Mouse (Mus musculus) spleen, postnatal 10 days (tissue): ENCODE measurements around the gene Stx2.
"Not testable (repeated sequence)": the region's sequence is repeated elsewhere in the genome, so short reads cannot be mapped to it uniquely, and the experiment has no call there.

Experiments
- DNase-seq, 2 experiments: peaks; one replicate each; pipeline ENCODE4 v3.0.0; 2021 to 2022; ENCODE audit warnings: low spot score in 2 of 2

The Stx2 gene

DNA sequence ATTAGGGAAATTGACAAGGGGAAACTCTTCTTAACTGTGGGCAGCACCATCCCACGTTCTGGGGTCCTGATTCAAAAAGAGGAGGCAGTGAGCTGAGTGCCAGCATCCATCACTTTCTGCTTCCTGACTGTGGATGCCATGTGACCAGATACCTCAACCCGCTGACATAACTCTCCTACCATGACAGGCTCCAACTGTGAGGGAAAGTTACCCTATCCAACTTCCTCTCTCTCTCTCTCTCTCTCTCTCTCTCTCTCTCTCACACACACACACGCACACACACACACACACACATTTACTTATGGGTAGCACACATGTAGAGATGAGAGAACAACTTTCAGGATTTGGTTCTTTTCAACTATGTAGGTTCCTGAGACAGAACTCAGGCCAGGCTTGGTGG lies 1.2 kb upstream of the Stx2 start:
- no peak for DNase-seq

DNA sequence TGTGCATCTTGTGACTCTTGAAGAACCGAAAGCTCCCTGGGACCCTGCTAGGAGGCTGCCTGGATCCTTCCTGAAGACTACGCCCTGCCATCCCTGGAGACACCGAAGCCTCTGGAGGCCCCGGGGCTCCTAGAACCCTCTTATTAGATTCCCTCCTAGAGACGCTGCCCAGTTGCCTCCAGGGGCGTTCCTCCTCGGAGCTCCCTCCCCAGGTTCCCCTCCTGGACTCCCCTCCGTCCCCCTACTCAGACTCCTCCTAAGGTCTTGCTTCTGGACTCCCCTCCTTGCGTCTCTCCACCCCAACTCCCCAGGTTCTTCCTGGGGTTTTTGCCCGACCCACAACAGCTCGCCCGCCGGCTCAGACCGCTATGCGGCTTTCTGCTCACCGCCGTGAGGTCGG lies 366 bp downstream of the Stx2 start:
- DNase-seq: peak in 1 of 2 experiments; percentile 61

DNA sequence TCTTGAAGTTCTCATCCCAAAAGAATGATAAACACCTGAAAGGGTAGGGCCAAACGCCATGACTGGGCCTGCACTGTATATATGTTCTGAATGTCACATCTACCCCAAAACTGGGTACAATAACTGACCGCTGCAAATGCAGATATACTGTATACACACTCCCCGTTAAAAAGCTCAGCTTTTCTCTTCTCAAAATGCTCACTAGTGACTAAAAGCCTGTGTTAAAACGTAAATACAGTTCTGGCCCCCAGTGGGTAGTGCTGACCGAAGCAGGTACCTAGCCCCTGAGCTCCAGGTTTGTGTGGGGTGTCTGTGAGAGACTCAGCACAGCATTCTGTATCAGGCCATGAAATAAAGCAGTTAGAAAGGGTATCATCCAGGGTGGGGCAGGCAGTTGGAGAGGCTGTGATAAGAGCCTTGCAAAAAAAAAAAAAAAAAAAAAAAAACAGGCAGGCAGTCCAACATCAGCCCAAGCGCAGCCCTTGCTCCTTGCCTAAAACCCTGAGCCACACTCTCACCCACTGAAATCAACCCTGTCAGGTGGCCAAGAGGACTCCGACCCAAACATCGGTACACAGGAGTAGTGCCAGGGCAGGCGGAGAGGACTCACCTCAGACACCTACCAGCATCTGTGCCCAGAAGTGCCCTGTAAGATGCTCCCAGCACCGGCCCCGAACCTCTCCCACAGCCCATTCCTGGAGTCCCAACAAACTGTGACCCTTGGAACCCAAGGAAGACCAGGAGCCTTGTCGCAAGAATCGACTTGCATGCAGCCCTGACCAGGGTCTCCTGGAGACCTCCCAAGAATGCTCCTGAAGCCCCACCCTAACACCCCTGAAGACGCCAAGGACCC lies 1.0 kb downstream of the Stx2 start:
- peak; percentile 66 to 71 for DNase-seq

DNA sequence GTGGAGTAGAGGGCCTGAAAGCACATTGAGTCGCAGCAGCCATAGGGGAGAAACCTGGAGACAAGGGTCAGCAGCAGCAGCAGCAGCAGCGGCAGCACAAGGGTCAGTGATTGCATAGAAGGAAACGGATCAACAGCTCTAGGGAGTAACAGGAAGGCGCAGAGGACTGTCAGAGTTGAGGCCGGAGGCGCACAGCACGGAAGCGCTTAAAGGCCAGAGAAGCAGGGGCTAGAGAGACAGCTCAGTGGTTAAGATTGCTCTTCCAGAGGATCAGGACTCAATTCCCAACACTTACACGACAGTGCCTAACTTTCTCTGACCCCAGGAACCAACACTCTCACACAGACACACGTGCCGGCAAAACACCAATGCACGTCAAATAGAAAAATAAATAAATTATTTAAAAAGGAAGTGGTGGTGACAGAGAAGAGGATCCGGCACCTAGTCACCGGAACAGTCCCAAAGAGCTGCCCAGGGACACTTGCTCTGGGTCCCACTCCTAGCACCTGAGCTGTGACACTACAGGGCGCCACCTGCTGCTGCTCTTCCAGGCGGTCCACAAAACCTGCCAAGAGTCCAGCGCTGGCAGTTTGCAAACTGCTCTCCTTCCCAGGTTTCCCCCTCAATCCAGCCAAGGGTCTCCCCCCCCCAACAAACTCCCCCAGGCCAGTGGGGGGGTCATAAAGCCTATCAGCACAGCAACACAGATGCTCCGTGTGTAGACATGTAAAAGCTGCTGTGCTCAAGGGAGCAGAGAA lies 2.2 kb downstream of the Stx2 start:
- peak; percentile 64 to 65 for DNase-seq

DNA sequence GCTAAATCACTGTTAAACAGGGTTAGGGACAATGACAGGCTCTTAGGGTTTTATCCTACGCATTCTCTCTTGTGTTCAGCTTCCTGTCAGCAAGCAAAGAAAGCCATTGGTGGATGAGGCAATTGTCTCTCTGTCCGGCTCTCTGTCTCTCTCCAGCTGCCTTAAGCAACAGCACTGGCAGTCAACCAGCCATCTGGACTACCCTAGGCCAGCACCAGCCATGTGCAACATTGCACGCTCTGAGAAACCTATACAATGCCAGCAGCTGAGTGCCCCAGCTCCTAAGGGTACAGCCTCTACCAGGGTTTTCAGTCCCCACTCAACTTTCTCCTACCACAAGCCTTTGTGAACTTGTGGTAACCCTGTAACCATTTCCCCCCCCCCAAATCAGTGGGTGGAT lies 3.0 kb downstream of the Stx2 start:
- DNase-seq: no peak

DNA sequence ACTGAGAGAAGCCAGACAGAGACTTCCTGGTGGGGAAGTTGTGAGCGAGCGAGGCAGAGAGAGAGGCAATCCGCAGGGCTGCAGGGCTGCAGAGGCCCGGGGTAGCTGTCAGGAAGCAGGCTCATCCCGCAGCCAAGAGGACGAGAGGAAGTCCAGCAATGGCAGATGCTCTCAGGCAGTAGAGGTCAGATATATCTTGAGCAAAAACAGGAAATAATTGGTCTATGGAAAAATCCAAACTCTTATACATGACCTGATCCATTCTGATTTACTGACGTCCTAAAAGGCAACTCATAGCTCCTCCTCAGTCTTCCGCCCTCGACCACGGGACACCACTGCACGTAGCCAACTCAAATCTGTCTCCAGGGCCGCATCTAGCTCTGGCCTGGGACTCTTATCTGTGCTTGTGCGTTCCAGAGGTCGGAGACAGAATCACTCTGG lies 5.8 kb downstream of the Stx2 start:
- DNase-seq: peak in 1 of 2 experiments; percentile 36

DNA sequence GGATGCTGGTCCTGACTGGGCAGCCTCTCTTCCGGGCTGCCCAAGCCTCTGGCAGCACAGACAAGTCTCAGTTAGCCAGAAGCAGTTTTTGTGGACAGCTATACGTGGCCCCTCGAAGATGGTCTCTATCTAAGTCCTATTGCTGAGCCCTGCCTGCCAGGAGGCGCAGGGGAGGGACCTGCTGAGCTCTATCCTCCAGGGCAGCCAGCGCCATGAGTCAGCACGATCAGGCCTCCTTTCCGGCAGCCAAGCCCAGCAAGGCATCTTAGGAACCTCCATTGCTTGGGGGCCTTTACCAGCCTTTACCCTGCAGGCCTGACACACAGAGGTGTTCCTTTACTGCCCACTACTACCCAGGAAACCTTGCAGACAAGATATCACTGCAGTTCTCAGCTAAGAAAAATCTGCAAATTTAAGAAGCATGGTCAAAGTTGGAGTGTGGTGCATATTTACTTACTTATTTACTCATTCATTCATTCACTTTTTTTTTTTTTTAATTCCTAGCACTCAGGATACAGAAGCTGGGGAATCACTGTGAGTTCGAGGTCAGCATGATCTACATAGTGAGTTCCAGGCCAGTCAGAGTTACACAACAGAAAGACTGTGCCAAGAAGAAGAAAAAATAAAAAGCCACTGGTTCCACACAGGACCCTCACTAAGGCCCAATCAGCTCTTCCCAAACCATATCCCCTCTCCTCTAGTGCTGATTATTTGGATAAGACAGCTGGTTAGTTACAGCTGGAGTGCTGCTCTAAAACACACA lies 7.5 kb downstream of the Stx2 start:
- peak; percentile 57 to 85 for DNase-seq

DNA sequence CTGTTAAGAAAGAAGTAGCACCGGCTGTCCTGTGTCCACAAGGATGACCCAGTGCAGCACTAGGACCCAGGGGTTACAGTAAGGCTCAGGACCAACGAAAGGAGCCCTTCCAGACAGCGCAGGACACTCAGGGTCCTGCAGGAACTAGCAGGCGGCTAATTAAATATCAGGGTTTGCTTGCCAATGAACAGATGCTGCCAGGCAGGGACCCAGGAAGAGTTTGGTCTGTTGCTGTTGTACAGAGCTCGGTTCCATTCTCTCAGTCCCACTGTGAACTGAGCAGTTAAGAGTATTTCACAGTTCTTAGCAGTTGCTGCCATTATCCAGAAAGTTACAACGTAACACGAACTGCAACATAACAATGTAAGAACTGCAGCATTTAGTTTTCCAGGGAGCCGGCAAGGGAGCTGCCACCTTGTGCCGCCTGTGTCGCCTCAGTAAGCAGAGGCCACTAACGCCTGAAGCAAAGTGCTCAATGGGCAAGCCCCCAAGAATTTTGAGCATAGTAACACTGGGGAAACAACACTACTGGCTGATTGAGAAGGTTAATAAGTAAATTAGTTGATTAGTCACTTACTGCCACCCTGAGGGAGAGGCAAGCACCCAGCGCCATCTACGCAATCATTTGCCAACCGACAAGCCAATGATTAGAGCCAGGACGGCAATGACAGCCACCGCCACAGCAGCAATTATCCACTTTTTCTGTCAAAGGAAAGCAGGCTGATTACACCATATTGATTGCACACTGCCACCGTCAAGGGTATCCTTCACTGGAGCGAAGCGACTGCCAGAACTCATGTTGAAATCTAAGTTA lies 21.0 kb downstream of the Stx2 start:
- DNase-seq: no peak

DNA sequence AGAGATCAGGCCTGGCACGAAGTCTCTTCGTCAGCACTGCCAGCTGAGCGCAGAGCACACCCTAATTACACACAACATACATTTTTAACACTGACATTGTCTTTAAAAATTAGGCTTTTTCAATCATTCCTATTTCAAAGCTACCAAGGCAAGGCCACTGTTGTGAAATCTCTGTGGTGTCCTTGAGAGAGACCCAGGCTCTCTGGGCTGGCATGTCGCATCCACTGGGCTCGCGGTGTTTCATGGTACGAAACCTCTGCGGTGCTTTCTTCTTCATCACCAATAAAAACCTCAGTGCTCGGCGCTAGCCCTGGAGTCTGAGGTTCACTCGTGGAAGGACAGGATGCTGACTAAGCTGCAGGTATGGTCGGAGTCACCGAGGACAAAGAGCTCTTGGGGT lies 22.4 kb downstream of the Stx2 start:
- no peak for DNase-seq

DNA sequence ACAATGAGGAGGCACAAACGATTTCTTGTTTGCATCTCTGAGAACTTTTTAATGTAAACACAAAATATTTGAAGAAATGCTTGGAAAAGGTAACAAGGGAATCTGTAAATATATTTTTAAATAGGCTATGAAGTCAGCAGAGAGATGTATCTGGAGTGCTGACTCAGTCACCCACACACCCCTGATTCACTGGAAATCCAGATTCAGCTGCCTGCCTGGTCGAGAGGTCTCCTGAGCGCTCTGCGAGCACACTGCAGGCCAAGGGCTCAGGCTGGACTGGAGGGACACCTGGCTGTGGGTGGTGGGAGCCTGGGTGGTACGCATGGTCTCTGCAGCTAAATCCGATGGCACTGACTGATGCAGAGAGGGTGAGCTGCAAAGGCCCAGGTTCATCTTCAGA lies 23.8 kb downstream of the Stx2 start:
- no peak for DNase-seq

DNA sequence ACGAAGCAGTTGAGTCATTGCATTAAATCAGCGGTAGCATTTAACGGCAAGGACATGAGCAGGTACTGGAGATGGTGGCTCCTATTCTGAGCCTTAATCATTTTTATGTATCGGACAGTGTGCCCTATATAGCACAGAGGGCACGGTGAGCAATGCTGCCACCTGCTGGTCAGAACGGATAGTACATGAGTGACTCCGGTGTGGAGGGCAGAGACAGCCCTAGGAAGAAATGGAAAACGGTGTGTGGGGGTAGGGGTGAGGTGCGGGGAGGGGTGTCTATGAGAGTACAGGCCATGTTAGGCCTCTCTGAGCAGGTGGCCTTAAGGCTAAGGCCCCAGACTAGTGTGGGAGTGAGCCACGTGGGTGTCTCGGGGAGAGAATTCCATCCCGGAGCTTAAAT lies 26.8 kb downstream of the Stx2 start:
- DNase-seq: peak; percentile 61 to 83

DNA sequence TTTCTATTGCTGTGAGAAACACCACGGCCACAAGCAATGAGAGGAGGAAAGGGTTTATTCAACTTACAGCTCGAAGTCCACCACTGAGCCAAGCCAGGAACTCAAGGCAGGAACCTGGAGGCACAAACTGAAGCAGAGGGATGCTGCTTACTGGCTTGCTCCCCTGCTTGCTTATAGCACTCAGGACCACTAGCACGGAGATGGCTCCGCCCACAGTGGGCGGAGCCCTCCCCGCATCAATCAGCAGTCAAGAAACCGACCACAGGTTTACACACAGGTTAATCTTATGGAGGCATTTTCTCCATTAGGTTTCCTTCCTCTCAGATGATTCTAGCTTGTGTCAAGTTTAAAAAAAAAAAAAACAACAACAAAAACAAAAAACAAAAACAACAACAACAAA lies 27.5 kb downstream of the Stx2 start:
- DNase-seq: no peak

DNA sequence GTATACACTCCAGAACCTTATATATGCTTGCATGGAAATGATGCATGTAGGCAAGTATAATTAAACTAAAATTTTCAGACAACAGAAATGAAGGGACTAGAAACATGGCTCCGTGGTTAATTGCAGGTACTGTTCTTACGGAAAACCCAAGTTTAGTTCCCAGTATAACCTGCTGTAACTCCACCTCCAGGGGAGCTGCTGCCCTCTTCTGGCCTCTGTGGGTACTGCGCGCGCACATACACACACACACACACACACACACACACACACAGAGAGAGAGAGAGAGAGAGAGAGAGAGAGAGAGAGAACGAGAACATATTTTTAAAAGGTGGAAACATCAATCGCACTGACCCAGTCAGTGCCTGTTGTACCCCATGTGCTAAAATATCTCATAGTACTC lies 29.4 kb downstream of the Stx2 start:
- DNase-seq: no peak

DNA sequence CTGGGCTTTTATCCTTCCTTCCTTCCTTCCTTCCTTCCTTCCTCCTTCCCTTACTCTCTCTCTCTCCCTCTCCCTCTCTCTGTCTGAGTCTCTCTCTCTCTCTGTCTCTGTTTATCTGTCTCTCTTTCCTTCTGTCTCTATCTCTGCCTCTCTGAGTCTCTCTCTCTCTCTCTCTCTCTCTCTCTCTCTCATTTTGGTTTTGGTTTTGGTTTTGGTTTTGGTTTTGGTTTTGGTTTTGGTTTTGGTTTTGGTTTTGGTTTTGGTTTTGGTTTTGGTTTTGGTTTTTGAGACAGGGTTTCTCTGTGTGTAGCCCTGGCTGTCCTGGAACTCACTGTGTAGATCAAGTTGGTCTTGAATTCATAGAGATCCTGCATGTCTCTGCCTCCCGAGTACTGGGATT lies 30.9 kb downstream of the Stx2 start:
- DNase-seq: not testable (repeated sequence)

DNA sequence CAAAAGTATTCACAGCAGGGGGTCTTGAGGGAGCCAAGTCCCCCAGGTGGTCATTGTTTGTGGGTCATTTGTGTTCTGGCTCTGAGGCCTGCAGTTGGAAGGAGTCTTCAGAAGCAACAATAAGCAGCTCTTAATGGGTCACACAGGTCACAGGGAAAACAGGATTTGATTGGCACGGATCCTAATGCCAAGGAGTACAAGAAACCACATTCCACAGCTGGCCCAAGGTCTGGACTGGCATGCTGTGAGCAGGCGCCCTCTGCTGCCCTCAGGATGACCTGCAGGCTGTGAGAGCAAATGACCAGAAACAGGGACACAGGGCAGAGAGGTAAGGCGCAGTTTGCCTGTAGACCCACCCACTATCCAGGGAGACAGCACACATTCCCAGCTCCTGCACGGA lies 32.1 kb downstream of the Stx2 start:
- DNase-seq: peak in 1 of 2 experiments; percentile 40

DNA sequence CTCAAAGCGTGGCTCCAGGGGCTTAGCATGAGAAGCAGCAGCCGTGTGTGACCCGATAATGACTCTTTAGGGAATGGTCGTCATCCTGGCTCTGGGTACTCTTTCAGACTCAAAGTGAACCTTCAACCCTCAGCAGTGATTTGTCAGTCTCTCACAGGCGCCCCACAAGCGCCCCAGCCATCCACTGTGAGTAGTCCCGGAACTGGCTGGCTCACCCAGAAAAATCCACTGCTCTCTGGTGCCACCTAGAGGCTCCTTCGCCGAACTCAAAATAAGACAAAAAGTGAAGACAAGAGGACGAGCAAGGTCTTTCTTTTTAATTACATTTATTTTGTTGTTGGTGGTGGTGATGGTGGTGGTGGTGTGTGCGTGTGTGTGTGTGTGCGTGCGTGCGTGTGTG lies 37.1 kb downstream of the Stx2 start:
- peak; percentile 51 to 76 for DNase-seq

DNA sequence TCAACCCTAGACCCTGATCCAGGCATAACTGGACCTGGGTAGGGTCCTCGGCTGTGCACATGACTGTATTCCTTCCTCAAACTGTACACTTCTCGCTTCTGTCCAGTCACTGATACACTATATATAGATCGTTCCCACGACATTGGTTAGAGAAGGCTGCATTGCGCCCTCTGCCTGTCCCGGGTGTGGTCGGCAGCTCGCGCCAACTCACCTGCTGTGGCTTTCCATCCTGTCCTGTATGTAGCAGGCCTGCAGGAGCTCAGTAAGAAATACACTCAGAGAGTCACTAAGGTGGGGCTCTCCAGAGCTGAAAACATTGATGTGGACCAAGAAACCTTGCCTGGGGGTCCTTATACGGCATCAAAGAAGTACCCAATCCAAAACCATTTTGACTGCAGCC lies 37.5 kb downstream of the Stx2 start:
- DNase-seq: no peak

DNA sequence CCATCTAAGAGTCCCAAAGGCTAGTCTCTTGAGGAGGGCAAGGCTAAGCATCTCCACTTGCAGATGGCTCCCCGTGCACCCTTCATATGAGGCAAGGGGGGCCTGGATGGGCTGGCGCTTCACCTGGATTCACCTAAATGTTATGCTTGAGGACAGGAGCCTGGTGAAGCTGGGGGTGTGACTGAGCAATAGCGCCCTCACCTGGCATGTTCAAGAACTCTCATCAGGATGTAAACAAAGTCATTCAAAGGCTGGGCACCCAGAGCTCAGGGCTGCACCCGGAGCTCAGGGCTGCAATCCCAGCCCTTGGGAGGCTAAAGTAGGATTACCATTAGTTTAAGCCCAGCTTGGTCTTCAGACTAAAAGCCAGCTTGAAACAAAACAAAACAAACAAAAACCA lies 44.0 kb downstream of the Stx2 start:
- no peak for DNase-seq

DNA sequence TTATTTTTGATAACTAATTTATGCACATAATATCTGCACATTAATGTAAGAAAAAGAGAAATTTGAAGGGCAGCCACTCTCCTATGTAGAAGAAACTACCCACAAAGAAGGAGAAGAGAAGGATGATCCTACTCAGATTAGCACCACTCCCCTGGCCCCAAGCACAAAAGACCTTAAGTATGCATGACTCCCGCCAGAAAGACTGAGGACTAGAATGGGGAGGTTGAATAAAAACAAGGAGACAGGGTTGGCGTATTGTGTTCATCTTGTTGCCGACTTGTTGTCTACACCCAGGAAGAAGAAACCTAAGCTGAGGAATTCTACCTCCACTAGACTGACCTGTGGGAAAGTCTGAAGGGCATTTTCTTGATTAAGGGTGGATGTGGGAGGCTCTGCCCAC lies 49.5 kb downstream of the Stx2 start:
- no peak for DNase-seq

DNA sequence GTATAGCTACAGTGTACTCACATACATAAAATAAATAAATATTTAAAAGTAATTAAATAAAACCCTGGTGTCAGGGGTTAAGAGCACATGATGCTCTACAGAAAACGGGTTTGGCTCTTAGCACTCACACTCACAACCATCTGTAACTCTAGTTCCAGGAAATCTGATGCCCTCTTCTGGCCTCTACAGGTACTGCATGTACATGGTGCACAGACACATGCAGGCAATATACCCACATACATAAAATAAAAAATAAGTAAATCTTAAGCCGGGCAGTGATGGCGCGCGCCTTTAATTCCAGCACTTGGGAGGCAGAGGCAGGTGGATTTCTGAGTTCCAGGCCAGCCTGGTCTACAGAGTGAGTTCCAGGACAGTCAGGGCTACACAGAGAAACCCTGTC lies 54.0 kb downstream of the Stx2 start:
- DNase-seq: peak in 1 of 2 experiments; percentile 45

DNA sequence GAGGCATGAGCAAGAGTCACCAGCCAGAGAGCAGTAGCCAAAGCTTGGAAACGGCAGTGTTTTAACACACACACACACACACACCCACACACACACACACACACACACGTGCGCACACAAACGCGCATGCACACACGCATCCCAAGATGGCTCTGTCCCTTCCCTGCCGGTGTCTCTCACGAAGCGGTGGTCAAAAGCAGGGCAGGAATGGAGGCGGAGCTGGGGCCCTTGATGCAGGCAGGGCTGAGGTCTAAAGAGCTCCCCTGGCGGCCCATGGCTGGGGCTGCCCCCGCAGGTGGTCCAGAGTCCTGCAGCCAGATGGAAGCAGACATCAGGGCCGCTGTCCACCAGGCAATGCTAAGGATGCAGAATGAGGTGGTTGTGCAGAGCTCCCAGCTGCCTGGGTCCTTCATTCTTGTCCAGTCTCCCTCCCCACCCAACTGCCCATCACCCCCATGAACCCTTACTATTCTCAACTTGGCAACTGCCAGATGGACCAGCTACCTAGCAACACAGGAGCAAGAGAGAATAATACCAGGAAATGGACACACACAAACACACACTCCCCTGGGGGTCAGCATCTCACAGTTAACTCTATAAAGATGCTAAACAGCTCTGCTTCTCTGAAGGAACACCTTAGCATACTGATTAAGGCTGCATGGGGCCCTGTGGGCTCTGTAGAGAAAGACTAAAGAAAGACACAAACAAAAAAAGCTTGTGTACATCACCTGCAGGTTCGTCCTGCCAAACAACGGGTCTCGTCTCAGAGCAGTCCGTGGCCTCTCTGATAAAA lies 54.9 kb downstream of the Stx2 start, which contains the start of gene Rimbp2:
Rimbp2 (minus strand) TSS at position 209 of the 793 bp plus-strand sequence.
- DNase-seq: no peak
